Mouse (Mus musculus): ENCODE data around the gene Orai2. TPM values are rescaled to one million over a fixed set of nuclear protein-coding genes. Genes with fewer than 3 reads are reported as not detected.
"Not testable (repeated sequence)": the region's sequence is repeated elsewhere in the genome, so short reads cannot be mapped to it uniquely, and the experiment has no call there.

The Orai2 gene
- polyA plus RNA-seq, 1 experiment: 0.52 TPM

DNA sequence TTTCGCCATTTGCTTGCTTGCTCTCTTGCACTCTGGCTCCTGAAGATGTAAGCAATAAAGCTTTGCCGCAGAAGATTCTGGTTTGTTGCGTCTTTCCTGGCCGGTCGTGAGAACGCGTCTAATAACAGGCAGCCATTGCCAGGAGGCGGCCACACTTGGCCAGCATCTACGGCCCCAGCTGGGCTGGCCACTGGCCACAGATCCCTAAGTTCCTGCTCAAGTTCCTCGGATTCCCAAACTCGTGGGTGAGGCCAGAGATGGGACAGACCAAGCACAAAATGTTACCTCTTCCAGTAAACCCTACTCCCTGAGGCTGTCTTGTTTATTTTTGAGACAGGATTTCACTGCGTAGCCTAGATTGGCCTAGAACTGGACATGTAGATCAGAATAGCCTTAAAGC is 10.4 kb downstream of the Orai2 start:
- H3K4me3 ChIP-seq (ENCODE audit: insufficient read depth, low read depth, low read length); H3K27ac ChIP-seq (replicated peaks; ENCODE audit: low read depth, low read length); H3K4me1 ChIP-seq (ENCODE audit: control insufficient read depth, insufficient read depth, insufficient read length, low read length): not testable (repeated sequence)

DNA sequence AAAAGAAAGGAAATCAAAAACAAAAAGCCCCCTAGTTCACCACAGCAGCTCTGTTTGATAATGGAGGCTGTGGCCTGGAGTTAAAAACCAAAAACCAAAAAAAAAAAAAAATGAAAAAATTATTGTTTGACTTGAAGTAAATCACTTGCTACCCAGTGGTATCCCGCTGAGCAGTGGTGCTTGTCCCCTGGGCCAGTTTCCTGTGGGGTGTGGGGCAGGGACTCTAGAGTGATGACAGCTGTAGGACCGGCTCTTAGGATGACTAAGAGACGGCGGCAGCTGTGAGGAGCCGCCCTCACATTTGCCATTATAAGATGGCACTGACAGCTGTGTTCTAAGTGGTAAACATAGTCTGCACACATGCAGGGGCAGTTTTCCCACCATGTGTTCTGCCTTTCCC is 15.1 kb downstream of the Orai2 start:
- Histone ChIP-seq H3K4me1 (ENCODE audit: control insufficient read depth, insufficient read depth, insufficient read length, low read length) (no peaks in the 10 kb centered on the region), H3K27ac (replicated peaks; ENCODE audit: low read depth, low read length) (no peak overlapping the region), H3K4me3 (ENCODE audit: insufficient read depth, low read depth, low read length) (no peak overlapping the region)

DNA sequence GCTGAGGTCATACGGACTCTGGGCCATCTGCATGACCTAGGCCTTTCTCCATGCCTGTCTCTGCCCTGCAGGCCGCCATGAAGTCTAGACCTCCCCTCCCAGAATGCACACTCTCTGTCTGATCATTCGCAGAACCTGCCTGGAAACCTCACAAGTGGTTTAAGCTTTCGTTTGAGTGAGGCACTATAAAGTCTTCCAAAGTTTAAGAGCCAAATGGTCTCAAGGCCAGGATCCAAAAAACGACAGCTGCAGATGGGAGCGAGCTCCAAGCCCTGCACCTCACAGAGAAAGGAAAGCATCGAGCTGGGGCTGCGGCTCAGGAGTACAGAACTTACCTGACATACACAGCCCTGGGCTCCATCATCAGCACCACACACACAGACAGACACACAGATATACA is 18.1 kb downstream of the Orai2 start:
- Histone ChIP-seq H3K4me1 (ENCODE audit: control insufficient read depth, insufficient read depth, insufficient read length, low read length) (no peaks in the 10 kb centered on the region), H3K27ac (replicated peaks; ENCODE audit: low read depth, low read length) (no peak overlapping the region), H3K4me3 (ENCODE audit: insufficient read depth, low read depth, low read length) (no peak overlapping the region)

DNA sequence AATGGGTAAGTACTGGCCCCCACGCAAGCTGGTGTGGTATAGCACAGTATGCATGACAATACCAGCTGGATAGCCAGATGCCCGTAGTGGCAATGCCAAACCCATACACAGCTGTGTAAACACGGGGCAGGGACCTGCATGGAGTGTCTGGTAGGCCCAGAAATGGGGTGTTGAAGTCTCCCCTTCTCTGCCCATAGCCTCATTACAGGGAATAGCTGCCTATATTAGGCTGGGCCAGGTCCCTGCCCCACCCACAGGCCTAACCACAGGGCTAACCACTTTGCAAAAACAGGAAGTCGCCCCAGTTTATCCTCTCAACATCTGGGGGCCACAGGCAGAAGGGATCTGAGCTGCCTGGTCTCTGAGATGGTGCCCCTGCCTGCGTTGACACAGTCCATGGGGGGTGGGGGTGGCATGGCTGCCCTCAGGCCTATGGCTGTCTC is 21.4 kb downstream of the Orai2 start:
- not testable (repeated sequence) for H3K4me1 ChIP-seq (ENCODE audit: control insufficient read depth, insufficient read depth, insufficient read length, low read length); H3K4me3 ChIP-seq (ENCODE audit: insufficient read depth, low read depth, low read length); H3K27ac ChIP-seq (replicated peaks; ENCODE audit: low read depth, low read length)

DNA sequence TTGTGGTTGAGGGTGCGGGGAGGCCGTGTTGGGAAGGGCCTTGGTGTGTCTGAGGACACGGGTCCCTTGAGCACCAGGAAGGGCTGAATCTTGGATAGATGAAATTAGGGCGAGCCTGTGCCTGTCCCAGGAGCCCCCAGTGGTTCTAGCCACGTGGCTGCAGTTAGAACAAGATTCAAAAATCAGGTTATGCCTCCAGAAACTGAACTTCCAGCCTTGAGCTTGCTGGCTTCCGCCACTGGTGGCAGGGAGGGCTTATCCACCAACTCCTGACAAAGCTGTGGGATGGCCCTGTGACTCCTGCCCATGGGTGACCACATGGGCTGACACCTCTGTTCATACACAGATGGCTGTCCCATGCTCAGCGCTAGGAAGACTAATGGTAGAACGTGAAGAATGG is 22.8 kb downstream of the Orai2 start:
- no peak overlapping the region for H3K4me3 ChIP-seq (ENCODE audit: insufficient read depth, low read depth, low read length)
- H3K27ac ChIP-seq (replicated peaks; ENCODE audit: low read depth, low read length): no peak overlapping the region
- H3K4me1 ChIP-seq (ENCODE audit: control insufficient read depth, insufficient read depth, insufficient read length, low read length): no peaks in the 10 kb centered on the region

DNA sequence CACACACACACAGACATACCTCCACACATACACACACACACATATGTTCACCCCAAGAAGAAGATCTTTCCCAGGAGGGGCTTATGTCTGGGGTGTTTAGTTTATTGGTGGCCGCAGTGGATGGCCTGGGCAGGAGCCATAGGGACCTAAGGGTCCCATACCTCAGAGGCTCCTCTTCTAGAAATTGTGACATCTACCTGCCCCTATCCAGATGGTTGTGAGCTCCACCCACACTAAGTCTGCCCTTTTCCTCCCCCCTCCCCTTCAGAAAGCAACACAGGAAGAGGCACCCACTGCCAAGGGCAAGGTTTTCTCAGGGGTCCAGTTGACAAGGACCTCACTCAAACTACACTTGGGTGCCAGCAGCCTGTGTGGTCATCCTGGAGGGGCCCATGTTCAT is 23.6 kb downstream of the Orai2 start:
- Histone ChIP-seq H3K4me1 (ENCODE audit: control insufficient read depth, insufficient read depth, insufficient read length, low read length) (no peaks in the 10 kb centered on the region), H3K4me3 (ENCODE audit: insufficient read depth, low read depth, low read length) (no peak overlapping the region)

DNA sequence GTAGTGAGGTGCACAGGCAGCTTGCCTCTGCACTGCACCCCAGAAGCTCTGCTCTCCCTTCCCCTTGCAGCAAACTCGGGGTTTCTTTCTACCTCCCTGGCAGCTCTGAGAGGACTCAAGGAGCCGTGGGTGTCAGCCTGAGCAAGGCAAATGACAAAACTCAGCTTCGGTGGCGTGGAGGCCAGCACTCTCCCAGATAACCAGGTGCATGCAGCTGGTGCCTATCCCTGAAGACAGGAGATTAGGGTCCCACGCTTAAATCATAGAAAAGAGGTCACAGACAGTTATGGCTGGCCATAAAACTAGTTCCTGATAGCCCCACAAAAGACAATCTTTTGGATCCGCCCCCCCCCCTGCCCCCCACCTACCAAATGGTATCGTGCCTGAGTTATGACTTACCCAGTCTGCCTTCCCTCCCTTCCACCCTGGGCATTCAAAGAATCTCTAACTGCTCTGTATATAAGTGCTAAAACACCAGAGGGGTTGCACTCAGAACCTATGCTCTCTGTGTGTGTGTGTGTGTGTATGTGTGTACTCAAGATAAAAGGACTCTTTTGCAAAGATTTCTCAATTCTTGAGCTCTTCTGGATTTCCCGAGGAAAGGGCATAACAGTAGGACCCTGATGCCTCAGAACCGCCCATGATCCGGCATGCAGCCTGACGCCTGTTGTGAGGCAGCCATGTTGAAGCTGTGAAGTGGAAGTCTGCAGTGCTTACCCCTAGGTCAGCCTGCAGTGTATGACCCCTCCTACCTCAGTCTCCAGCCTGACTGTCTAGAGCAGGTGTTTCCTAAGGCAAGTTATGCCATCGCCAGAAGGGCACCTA is 25.7 kb downstream of the Orai2 start:
- Histone ChIP-seq H3K27ac (replicated peaks; ENCODE audit: low read depth, low read length) (no peak overlapping the region), H3K4me1 (ENCODE audit: control insufficient read depth, insufficient read depth, insufficient read length, low read length) (no peaks in the 10 kb centered on the region), H3K4me3 (ENCODE audit: insufficient read depth, low read depth, low read length) (no peak overlapping the region)

More for the DNA sequence above, 23.6 kb downstream of the Orai2 start:
- H3K27ac ChIP-seq (replicated peaks; ENCODE audit: low read depth, low read length): no peak overlapping the region

DNA sequence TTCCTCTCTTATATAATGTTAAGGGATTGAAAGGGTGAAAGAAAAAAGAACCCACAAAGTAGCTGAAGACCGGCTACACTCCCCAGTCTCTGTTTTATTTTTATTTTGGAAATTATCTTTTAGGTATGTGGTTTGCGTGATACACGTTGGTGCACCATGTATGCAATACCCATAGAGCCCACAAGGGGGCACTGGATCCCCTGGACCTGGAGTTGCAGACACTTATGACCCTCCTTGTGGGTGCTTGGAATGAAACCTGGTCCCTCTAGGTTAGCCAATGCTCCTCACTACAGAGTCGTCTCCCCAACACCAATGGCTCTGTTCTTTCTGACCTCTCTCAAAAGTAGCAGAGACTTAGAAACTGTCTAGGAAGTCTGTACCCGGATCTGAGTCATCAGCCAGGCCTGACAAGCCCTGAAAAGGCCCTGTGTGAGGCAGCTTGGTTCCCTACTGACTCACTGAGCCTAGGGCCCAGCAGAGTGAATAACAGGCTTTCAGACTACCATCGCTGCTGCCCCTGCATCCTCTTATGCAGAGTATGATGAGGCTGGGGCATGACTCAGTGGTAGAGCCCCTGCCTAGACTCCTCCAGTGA is 27.3 kb downstream of the Orai2 start:
- Histone ChIP-seq H3K27ac (replicated peaks; ENCODE audit: low read depth, low read length) (no peak overlapping the region), H3K4me3 (ENCODE audit: insufficient read depth, low read depth, low read length) (no peak overlapping the region), H3K4me1 (ENCODE audit: control insufficient read depth, insufficient read depth, insufficient read length, low read length) (no peaks in the 10 kb centered on the region)

DNA sequence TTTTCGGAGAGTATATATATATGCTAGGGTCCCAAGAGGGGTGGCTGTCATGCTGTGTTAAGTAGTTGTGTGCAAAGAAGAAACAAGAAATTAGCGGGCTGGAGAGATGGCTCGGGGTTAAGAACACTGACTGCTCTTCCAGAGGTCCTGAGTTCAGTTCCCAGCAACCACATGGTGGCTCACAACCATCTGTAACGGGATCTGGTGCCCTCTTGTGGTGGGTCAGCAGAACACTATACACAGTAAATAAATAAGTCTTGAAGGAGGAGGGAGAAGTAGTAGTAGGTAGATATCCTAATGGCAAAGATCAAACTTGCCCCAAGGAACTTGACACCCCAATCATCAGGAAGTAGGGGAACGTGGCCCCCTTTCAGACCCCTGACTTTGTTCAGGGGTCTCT is 27.8 kb downstream of the Orai2 start:
- Histone ChIP-seq H3K27ac (replicated peaks; ENCODE audit: low read depth, low read length) (no peak overlapping the region), H3K4me3 (ENCODE audit: insufficient read depth, low read depth, low read length) (no peak overlapping the region), H3K4me1 (ENCODE audit: control insufficient read depth, insufficient read depth, insufficient read length, low read length) (no peaks in the 10 kb centered on the region)

DNA sequence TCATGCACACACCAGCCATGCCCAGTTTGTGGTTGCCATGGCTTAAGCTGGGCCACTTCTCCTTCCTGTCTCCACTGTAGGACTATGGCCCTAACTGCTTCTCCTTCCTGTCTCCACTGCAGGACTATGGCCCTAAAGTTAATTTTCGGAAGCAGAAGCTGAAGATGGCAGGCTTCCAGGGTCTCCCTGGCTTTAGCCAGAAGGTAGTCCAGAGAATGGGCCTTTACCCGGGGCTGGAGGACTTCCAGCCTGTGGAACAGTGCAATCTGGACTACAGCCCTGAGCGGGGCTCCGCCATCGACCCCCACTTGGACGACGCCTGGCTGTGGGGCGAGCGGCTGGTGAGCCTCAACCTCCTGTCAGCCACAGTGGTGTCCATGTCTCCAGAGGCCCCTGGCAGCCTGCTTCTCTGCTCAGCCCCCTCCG is 30.4 kb downstream of the Orai2 start:
- no peak overlapping the region for H3K4me3 ChIP-seq (ENCODE audit: insufficient read depth, low read depth, low read length)
- no peak overlapping the region for H3K27ac ChIP-seq (replicated peaks; ENCODE audit: low read depth, low read length)
- peaks cover 2% of the 10 kb centered on the region; the same call in 1 of the 2 replicates for H3K4me1 ChIP-seq (ENCODE audit: control insufficient read depth, insufficient read depth, insufficient read length, low read length)

DNA sequence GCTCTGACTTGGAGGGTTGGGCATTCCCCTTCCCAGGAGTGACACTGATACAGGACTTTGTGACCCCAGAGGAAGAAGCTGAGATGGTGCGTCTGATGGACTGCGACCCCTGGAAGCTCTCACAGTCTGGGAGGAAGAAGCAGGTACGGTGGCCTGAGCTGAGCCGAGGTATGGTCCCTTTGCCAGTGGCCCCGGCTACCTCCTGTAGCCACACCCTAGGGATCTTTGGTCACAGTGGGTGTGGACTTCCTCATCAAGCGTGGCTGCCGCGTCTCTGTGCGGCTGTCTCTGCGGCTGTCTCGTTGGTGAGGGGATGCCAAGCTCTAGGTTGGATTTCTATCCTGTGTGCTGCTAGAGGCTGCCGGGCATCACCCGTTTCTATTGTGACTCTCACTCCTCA is 31.1 kb downstream of the Orai2 start:
- H3K4me1 ChIP-seq (ENCODE audit: control insufficient read depth, insufficient read depth, insufficient read length, low read length): peaks cover 5% of the 10 kb centered on the region; the same call in 1 of the 2 replicates
- no peak overlapping the region for H3K27ac ChIP-seq (replicated peaks; ENCODE audit: low read depth, low read length)
- no peak overlapping the region for H3K4me3 ChIP-seq (ENCODE audit: insufficient read depth, low read depth, low read length)

DNA sequence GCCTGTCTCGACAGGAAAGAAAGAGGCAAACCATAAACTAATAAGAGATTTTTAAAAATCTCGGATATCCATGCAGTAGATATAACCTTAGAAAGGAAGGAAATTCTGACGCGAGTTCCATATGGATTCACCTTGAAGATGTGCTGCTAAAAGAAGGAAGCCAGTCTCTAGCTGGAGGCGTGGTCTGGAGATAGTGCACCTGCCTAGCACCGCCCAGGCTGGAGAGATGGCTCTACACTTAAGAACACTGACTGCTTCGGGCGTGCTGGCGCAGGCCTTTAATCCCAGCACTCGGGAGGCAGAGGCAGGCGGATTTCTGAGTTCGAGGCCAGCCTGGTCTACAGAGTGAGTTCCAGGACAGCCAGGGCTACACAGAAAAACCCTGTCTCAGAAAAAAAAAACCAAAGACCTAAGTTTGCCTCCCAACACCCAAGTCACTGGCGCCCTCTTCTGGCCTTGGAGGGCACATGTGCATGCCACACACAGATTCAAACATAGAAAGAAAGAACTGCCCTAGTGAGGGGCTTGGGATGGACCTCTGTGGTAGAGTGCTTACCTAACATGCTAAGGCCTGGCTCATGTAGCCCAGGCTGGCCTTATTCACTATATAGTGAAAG is 32.7 kb downstream of the Orai2 start:
- Histone ChIP-seq H3K27ac (replicated peaks; ENCODE audit: low read depth, low read length) (no peak overlapping the region), H3K4me1 (ENCODE audit: control insufficient read depth, insufficient read depth, insufficient read length, low read length) (peaks cover 5% of the 10 kb centered on the region; the same call in 1 of the 2 replicates), H3K4me3 (ENCODE audit: insufficient read depth, low read depth, low read length) (no peak overlapping the region; the same call in 1 of the 2 replicates)

DNA sequence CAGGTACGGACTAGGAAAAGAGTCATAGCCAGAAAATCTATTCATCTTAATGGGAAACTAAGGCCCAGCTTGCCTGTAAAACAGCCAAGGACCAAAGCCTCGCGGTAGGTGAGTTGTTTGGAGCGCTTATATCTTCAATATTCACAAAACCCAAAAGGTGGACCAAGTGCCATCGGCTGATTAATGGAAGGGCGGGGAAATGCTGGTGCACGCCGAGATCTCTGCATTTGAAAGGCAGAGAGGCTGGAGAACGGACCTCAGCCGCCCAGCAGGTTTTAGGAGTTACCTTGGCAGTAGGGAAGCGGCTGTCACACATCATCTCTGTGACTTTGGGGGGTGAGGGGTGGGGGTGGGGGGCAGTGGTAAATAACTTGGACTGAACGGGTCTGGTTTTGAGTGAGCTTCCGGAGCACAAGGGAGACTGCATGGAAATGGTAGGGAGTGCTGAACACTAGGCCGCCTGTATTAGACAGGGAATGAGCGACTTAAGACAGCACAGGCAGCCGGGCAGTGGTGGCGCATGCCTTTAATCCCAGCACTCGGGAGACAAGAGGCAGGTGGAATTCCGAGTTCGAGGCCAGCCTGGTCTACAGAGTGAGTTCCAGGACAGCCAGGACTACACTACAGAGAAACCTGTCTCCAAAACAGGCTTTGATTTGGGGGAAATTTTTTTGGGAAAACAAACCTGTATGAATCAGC is 34.1 kb downstream of the Orai2 start:
- H3K4me3 ChIP-seq (ENCODE audit: insufficient read depth, low read depth, low read length): peak overlapping the region; percentile 87
- peaks cover 5% of the 10 kb centered on the region; the same call in 1 of the 2 replicates for H3K4me1 ChIP-seq (ENCODE audit: control insufficient read depth, insufficient read depth, insufficient read length, low read length)
- peak overlapping the region; percentile 73 for H3K27ac ChIP-seq (replicated peaks; ENCODE audit: low read depth, low read length)

DNA sequence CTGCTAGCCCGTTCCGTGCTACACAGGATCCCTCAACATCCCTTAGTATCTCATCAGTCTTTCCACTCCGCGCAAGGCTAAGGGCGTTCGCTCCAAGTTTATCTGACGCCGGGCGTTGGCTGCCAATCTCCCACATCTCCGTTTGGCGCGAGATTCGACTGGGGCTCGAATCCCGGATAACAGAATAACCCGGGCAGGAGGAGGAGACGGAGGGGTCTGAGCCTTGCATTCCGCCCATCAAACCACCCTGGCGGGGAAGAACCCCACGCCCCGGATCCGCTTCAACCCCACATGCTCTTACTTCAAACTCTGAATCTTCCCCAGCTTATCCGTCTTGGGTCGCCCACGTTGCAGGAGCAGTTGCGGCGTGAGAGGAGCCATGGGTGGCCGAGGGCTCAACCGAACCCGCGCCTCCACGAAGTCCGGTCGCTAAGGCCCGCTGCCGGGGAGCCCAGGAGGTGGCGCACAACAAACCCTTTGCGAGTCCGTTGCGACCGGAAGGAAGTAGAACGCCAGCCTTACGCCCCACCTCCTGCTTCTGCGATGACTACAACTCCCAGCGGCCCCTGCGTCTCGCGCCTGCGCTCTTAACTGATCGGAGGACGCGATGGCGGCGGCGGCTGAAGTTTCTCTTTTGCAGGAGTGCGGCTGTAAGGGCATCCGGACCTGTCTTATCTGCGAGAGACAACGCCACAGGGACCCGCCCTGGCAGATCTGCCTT is 34.8 kb downstream of the Orai2 start, which contains the start of the genes Lrwd1 and Alkbh4:
Gene Lrwd1, minus strand, starts transcription at position 504 of the 721 bp plus-strand sequence.
Gene Alkbh4, plus strand, starts transcription at position 576 of the 721 bp plus-strand sequence.
- peak within 1 kb of the TSS; percentile 73 for H3K27ac ChIP-seq (replicated peaks; ENCODE audit: low read depth, low read length)
- peak within 1 kb of the TSS; percentile 87 for H3K4me3 ChIP-seq (ENCODE audit: insufficient read depth, low read depth, low read length)
- peaks cover 5% of the 10 kb centered on the region; the same call in 1 of the 2 replicates for H3K4me1 ChIP-seq (ENCODE audit: control insufficient read depth, insufficient read depth, insufficient read length, low read length)

All from brown adipose tissue, adult 24 weeks (tissue).